Mouse (Mus musculus) bone marrow, adult 2 months (tissue): ENCODE data around the gene E130308A19Rik. TPM values are rescaled to one million over a fixed set of nuclear protein-coding genes. Genes with fewer than 3 reads are reported as not detected.

ENCODE experiments used
- H3K27ac ChIP-seq: fragments of 200-500 bp; 2 replicates; pipeline ENCODE4 v1.5.1; 2012; ENCODE audit warnings: low read depth, mild to moderate bottlenecking, control low read depth, inconsistent platforms, low read length; ENCODE audit not compliant: control insufficient read depth, poor library complexity, insufficient read depth
- H3K4me1 ChIP-seq: fragments of 200-500 bp; 2 replicates; pipeline ENCODE4 v1.6.1; 2011; ENCODE audit warnings: low read length; ENCODE audit not compliant: control insufficient read depth, insufficient read depth
- H3K4me3 ChIP-seq: fragments of 200-500 bp; replicated peaks from 2 replicates; pipeline ENCODE3; 2011; ENCODE audit warnings: mild to moderate bottlenecking, low read depth, low read length, control low read depth; ENCODE audit not compliant: control insufficient read depth
- CTCF ChIP-seq: fragments of 200-500 bp; IDR thresholded peaks from 2 replicates; pipeline ENCODE4 v1.5.1; 2011; ENCODE audit warnings: low read length, control low read depth; ENCODE audit not compliant: control insufficient read depth, insufficient read depth
- POLR2A ChIP-seq: fragments of 200-500 bp; IDR thresholded peaks from 2 replicates; pipeline ENCODE4 v1.6.1; 2011; ENCODE audit warnings: low read depth, mild to moderate bottlenecking, control low read depth, low read length, borderline replicate concordance; ENCODE audit not compliant: control insufficient read depth
- WGBS: fragments of 180-500 bp; shearing (Covaris S2); methylation state at CpG from one replicate; pipeline ENCODE4 v1.1.7; 2018; 5-methylcytosine and 5-hydroxymethylcytosine counted together
- polyA plus RNA-seq: library from polyadenylated mRNA; stranded (reverse); fragments of >200 nt; gene quantifications from 2 replicates; pipeline ENCODE4 v1.2.4, GENCODE M21; 2011; ENCODE audit warnings: low replicate concordance; ENCODE audit not compliant: missing spikeins, insufficient read depth, insufficient read length

Gene E130308A19Rik
- polyA plus RNA-seq, 1 experiment = 6.5 TPM

DNA sequence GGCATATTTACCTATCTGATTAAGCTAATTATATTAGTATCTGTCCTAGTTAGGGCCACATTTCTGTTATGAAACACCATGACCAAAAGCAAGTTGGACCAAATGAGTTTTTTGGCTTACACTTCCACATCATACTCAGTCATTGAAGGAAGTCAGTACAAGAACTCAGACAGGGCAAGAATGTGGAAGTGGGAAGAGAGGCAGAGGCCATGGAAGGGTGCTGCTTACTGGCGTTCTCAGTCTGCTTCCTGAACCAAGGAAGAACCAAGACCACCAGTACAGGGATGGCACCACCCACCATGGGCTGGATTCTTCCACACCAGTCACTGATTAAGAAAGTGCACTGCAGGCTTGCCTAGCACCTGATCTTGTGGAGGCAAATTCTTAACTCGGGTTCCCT, 31.4 kb upstream of the E130308A19Rik start:
- no peak overlapping the region for H3K4me3 ChIP-seq
- H3K27ac ChIP-seq = no peak overlapping the region
- H3K4me1 ChIP-seq = peaks cover 1% of the 10 kb centered on the region
- 45% methylated on average over 2 of the region's 2 CpGs for WGBS
- TF ChIP-seq POLR2A = no peak
- no peak for TF ChIP-seq CTCF

DNA sequence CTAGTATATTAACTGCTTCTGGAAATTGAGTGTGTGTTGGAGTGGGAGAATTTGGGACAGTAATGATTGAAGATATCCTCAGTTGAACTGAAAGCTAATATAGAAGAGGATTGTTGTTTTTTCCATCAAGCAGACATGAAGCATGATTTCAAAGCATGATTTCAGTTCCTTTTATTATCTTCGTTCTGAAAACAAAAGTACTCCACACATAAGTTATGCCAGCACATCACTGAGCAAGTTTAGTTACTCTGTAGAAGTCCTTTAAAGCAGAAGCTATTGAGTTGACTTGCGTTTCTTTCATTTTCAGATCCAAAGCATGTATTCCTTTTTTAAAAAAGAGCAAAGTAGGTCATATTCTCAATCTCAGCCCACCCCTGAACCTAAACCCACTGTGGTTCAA, 29.5 kb upstream of the E130308A19Rik start:
- TF ChIP-seq CTCF (no peak), POLR2A (no peak)
- no peak overlapping the region for H3K4me3 ChIP-seq
- WGBS = 61% methylated on average over 2 of the region's 2 CpGs
- H3K27ac ChIP-seq = no peak overlapping the region
- H3K4me1 ChIP-seq = peaks cover 2% of the 10 kb centered on the region

DNA sequence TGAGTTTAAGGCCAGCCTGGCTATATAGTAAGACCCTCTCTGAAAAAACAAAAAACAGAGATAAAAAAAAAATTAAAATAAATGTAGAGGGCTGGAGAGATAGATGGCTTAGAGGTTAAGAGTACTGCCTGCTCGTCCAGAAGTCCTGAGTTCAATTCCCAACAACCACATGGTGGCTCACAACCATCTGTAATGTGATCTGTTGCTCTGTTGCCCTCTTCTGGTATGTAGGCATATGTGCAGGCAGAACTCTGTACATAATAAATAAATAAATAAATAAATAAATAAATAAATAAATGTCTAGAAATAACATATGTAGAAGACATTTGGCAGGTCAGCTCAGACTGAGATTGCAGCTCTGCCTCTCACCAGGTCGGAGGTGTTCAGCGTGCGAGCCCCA, 23.3 kb upstream of the E130308A19Rik start:
- no peak for TF ChIP-seq POLR2A
- TF ChIP-seq CTCF = no peak
- Histone ChIP-seq H3K4me1 (peaks cover 2% of the 10 kb centered on the region), H3K4me3 (no peak overlapping the region), H3K27ac (no peak overlapping the region)
- WGBS = 80% methylated on average over 4 of the region's 4 CpGs

DNA sequence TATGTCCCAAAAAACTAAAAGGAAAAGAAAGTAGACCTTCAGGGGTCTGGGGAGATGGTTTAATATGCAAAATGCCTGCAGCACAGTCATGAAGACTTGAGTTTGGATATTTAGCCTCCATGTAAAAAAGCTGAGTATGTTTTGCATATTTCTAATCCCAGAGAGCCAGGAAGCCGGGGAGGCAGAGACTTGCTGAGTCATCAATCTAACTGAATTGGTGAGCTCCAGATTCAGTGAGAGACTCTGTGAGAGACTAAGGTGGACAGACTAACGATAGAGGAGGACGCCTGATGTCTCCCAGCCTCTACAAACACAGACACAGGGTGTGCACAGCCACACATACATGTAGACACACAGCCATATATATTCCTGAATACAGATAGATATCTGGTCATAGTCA, 21.1 kb upstream of the E130308A19Rik start:
- Histone ChIP-seq H3K4me1 (no peaks in the 10 kb centered on the region), H3K4me3 (no peak overlapping the region), H3K27ac (no peak overlapping the region)
- TF ChIP-seq CTCF (no peak), POLR2A (no peak)
- WGBS = 48% methylated on average over 3 of the region's 3 CpGs

DNA sequence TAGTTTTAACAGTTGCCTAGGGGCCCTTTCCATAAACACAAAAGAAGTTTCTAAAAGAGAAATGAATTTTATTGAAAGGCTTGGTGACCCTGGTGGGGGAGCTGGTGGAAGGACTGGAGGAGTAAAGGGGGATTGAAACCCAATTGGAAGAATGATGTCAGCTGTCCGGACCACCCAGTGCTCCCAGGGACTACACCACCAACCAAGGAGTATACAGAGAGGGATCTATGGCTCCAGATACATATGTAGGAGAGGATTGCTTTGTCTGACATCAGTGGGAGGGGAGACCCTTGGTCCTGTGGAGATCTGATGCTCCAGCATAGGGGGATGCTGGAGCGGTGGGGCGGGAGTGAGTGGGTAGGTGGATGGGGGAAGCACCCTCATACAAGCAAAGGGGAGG, 20.5 kb upstream of the E130308A19Rik start:
- 93% methylated on average over 3 of the region's 3 CpGs for WGBS
- Histone ChIP-seq H3K4me3 (no peak overlapping the region), H3K4me1 (no peaks in the 10 kb centered on the region), H3K27ac (no peak overlapping the region)
- TF ChIP-seq CTCF (no peak), POLR2A (no peak)

DNA sequence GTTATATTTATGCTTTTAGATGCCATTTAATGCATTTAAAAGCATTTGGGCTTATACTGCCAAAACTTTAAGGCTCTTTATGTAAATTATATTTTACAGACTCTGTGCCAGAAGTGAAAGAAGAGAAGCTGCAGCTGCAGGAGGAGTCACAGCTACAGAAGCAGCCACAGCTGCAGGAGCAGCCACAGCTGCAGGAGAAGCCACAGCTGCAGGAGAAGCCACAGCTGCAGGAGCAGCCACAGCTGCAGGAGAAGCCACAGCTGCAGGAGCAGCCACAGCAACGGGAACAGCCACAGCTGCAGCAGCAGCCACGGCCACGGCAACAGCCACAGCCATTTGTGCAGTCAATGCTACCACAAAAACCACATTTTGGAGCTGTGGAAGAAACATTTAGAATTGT, 15.6 kb upstream of the E130308A19Rik start:
- Histone ChIP-seq H3K4me3 (no peak overlapping the region), H3K27ac (no peak overlapping the region), H3K4me1 (no peaks in the 10 kb centered on the region)
- 26% methylated on average over 3 of the region's 3 CpGs for WGBS
- TF ChIP-seq CTCF (no peak), POLR2A (no peak)

DNA sequence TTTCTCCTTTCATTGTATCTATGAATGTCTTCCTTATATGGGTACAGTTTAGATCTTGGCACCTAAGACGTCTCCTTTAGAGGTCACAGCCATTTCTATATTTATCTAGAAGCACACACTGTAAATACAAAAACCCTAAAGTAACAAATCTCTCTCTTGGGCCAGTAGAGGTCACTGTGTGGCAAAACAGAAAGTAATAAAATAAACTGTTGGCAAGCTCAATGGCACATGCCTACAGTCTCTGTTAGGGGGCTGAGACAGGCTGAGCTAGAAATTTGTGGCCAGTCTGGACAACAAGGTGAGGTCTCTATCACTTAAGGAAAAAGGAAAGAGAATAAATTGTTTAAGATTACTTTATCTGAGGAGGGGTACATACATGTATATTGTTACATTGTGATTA, 11.0 kb upstream of the E130308A19Rik start:
- Histone ChIP-seq H3K27ac (no peak overlapping the region), H3K4me3 (no peak overlapping the region), H3K4me1 (no peaks in the 10 kb centered on the region)
- TF ChIP-seq CTCF (no peak), POLR2A (no peak)
- 4% methylated on average over 1 of the region's 1 CpGs for WGBS

DNA sequence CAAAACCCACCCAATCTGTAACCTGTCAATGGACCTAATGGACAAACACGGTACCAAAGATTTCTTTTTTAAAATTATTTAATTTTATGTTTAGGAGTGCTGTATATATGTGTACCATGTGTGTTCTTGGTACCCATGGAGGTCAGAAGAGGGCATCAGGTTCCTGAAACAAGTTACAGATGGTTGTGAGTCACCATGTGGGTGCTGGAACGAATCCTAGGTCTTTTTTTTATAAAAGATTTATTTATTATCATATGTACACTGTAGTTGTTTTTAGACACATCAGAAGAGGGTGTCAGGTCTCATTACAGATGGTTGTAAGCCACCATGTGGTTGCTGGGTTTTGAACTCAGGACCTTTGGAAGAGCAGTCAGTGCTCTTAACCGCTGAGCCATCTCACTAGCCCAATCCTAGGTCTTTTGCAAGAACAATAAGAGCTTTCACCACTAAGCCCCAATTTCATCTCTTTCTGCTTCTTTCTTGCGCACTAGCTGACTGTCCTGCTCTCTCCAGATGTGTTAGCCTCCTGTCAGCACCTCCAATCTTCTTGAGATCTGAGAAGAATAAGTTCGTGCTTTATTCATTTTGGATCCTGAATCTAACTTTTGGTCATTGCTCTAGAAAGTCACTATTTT, 6.3 kb upstream of the E130308A19Rik start:
- WGBS = 89% methylated on average over 5 of the region's 5 CpGs
- H3K4me3 ChIP-seq = no peak overlapping the region
- H3K27ac ChIP-seq = no peak overlapping the region
- no peak for TF ChIP-seq CTCF
- no peaks in the 10 kb centered on the region for H3K4me1 ChIP-seq

DNA sequence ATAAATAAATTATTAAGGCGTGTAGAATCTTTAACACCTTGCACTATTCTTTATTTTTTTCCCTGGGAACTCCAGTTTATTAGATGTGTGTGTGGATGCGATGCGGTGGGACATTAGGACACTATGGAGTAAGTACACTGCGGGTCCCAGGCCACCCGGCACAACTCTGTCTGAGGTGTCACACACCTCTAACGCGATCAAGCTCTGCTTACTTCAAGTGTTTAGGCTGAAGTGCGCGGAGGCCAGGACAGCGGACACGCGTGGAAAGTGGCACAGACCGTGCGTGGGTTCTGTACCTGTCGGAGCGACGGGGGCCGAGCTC, 374 bp upstream of the E130308A19Rik start:
- H3K4me3 ChIP-seq = peak overlapping the region; percentile 91
- peak overlapping the region; percentile 72 for H3K27ac ChIP-seq
- no peaks in the 10 kb centered on the region for H3K4me1 ChIP-seq
- TF ChIP-seq CTCF (no peak), POLR2A (no peak)
- 3% methylated on average over 18 of the region's 18 CpGs for WGBS
